Mouse (Mus musculus) intestine, postnatal 0 days (tissue): ENCODE results near the gene Sec16a. TPM values are rescaled to one million over a fixed set of nuclear protein-coding genes. Genes with fewer than 3 reads are reported as not detected.

Experiments
- ATAC-seq: fragments of 200-750 bp; cut with Nextera tagmentation; 2 replicates; pipeline ENCODE4 v1.8.0; 2017; ENCODE audit warnings: mild to moderate bottlenecking, moderate TSS enrichment, moderate library complexity
- H3K27ac ChIP-seq: fragments of 300-500 bp; sonication (generic); 2 replicates; pipeline ENCODE4 v1.5.1; 2014; ENCODE audit warnings: mild to moderate bottlenecking, low read depth, low read length, moderate library complexity
- H3K27me3 ChIP-seq: fragments of 300-500 bp; sonication (generic); replicated peaks from 2 replicates; pipeline ENCODE4 v1.6.1; 2014; ENCODE audit warnings: low read length, mixed read lengths; ENCODE audit not compliant: control insufficient read depth, insufficient read depth
- H3K36me3 ChIP-seq: fragments of 300-500 bp; sonication (generic); 2 replicates; pipeline ENCODE4 v1.6.1; 2014; ENCODE audit warnings: mild to moderate bottlenecking, moderate library complexity; ENCODE audit not compliant: control insufficient read depth, insufficient read depth
- H3K4me1 ChIP-seq: fragments of 300-500 bp; sonication (generic); replicated peaks from 2 replicates; pipeline ENCODE4 v1.6.1; 2014; ENCODE audit warnings: antibody characterized with exemption, low read length, mixed read lengths; ENCODE audit not compliant: control insufficient read depth, insufficient read depth
- H3K4me2 ChIP-seq: fragments of 300-500 bp; sonication (generic); replicated peaks from 2 replicates; pipeline ENCODE4 v1.6.1; 2014; ENCODE audit warnings: low read depth, mild to moderate bottlenecking, moderate library complexity
- H3K4me3 ChIP-seq: fragments of 300-500 bp; sonication (generic); 2 replicates; pipeline ENCODE4 v1.5.1; 2014; ENCODE audit warnings: low read depth, low read length
- H3K9ac ChIP-seq: fragments of 300-500 bp; sonication (generic); 2 replicates; pipeline ENCODE4 v1.6.1; 2014; ENCODE audit warnings: mild to moderate bottlenecking, low read depth, low read length
- H3K9me3 ChIP-seq: fragments of 300-500 bp; sonication (generic); 2 replicates; pipeline ENCODE4 v1.6.1; 2016; ENCODE audit warnings: mixed run types; ENCODE audit not compliant: control insufficient read depth
- CTCF ChIP-seq: sonication (generic); IDR thresholded peaks from 2 replicates; pipeline ENCODE4 v1.5.1; 2016; ENCODE audit warnings: low read depth, mild to moderate bottlenecking, control low read depth, antibody characterized with exemption, moderate library complexity
- WGBS: fragments of 180-500 bp; shearing (Covaris S2); extraction: QIAGEN DNeasy Blood & Tissue Kit; methylation state at CpG from one replicate; pipeline ENCODE4 v1.1.7; 2014; 5-methylcytosine and 5-hydroxymethylcytosine counted together
- polyA plus RNA-seq: library from polyadenylated mRNA; unstranded; fragments of >200 nt; fragmentation: Nextera tagmentation; extraction: Ambion mirVana; gene quantifications from 2 replicates; pipeline ENCODE4 v1.2.1, GENCODE M21; 2015

Sec16a gene
- polyA plus RNA-seq, 1 experiment from 2014 or later = 17.4 TPM

DNA sequence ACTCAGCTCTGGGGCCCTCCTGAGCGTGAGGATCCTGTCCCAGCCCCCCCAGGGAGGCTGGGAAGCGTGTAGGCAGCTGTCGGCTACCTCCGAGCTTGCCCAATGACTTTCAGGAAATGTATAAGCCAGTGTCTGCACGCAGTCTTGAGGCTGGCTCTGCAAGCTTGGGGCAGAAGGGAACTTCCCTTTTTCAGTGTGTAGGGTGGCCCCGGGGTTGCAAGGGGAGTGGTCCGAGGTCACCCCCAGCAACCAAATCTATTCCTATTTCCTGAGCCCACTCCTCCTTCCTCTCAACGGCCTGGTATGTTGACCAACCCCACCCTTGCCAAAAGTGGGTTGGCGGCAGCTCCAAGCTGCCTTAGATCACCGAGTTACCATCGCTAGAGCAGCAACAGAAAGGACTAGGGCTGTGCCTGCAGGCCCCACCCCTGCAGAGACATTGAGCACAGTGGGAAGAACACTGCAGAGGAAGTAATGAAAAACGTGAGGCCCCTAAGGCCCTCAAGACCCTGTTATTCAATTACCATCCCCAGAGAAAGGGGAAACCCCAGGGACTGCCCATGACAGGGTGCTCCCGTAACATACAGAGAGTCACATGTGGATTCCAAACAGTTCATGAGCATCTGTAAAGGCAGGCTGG lies 38.3 kb upstream of the Sec16a start:
- no peak overlapping the region; the same call in 1 of the 2 replicates for H3K9ac ChIP-seq
- no peaks in the 10 kb centered on the region for H3K9me3 ChIP-seq
- ATAC-seq = no peak
- 33% methylated on average over 13 of the region's 13 CpGs for WGBS
- peaks cover 34% of the 10 kb centered on the region for H3K36me3 ChIP-seq
- TF ChIP-seq CTCF = no peak
- peak overlapping the region; percentile 51 for H3K4me2 ChIP-seq
- H3K4me1 ChIP-seq = peaks cover 54% of the 10 kb centered on the region
- H3K27me3 ChIP-seq = no peaks in the 10 kb centered on the region
- H3K4me3 ChIP-seq = no peak overlapping the region
- H3K27ac ChIP-seq = peak overlapping the region; percentile 78

- Histone ChIP-seq H3K9me3 (no peaks in the 10 kb centered on the region), H3K9ac (no peak overlapping the region; the same call in 1 of the 2 replicates), H3K27ac (peak overlapping the region; percentile 78), H3K27me3 (no peaks in the 10 kb centered on the region), H3K4me2 (peak overlapping the region; percentile 51), H3K36me3 (peaks cover 39% of the 10 kb centered on the region), H3K4me1 (peaks cover 49% of the 10 kb centered on the region), H3K4me3 (no peak overlapping the region)
- no peak for ATAC-seq
- 55% methylated on average over 3 of the region's 3 CpGs for WGBS
- TF ChIP-seq CTCF = no peak
These were observed 37.8 kb upstream of the Sec16a start for GRCm38 (mm10) chr2:26482824-26483223.

GRCm38 (mm10) chr2:26481724-26482495 lies 36.9 kb upstream of the Sec16a start:
- peak overlapping the region; percentile 51 for H3K4me2 ChIP-seq
- peaks cover 48% of the 10 kb centered on the region for H3K36me3 ChIP-seq
- H3K4me3 ChIP-seq = 0 out of 2 replicates have a peak overlapping the region, but pooled peaks have one; percentile 2
- no peaks in the 10 kb centered on the region for H3K9me3 ChIP-seq
- no peaks in the 10 kb centered on the region for H3K27me3 ChIP-seq
- H3K27ac ChIP-seq = peak overlapping the region; percentile 78
- peaks cover 40% of the 10 kb centered on the region for H3K4me1 ChIP-seq
- H3K9ac ChIP-seq = no peak overlapping the region; the same call in 1 of the 2 replicates
- TF ChIP-seq CTCF = no peak
- 49% methylated on average over 10 of the region's 10 CpGs for WGBS
- peak; percentile 90 for ATAC-seq

DNA sequence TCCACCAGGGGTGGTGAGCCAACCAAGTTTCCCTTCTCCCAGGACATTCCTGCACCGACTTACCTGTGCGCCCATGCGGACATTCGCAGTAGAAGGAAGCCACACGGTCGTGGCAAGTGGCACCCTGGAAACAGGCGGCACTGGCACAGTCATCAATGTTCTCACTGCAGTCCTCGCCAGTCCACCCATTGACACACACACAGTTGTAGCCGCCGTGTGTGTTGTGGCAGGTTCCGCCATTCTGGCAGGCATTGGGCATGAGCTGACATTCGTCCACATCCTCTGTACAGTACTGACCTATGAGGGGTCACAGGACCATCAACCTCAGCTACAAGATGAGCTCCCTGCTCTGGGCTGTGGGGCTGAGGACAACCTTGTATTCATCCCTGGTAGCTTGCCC lies 35.9 kb upstream of the Sec16a start:
- TF ChIP-seq CTCF = no peak
- Histone ChIP-seq H3K27me3 (no peaks in the 10 kb centered on the region), H3K4me1 (peaks cover 31% of the 10 kb centered on the region), H3K4me3 (no peak overlapping the region), H3K36me3 (peaks cover 58% of the 10 kb centered on the region), H3K9me3 (no peaks in the 10 kb centered on the region), H3K4me2 (peak overlapping the region; percentile 51; the same call in 1 of the 2 replicates), H3K9ac (no peak overlapping the region), H3K27ac (peak overlapping the region; percentile 78)
- no peak for ATAC-seq
- WGBS = 91% methylated on average over 12 of the region's 12 CpGs

DNA sequence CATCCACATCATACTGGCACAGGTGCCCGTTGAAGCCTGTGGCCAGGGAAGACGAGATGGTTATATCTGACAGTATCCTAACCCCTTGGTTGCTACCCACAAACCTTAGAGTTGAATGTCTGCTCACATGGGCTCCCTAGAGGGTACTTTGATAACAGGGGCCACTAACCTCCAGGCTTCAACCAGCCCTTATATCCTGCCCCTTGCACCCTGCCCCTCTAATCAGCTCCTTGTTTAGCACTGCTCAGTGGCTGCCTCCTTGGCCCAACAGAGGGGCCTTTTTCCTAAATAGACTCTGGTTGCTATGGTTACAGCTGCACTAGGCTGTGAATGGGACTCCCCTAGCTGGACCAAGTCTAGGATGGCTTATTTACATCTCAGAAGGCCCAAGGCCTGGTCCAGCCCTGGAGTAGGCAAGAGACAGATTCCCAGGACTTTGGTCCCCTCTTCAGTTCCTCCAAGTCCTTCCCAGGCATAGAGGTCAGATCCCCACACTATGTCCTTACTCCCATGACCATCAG lies 33.7 kb upstream of the Sec16a start:
- Histone ChIP-seq H3K4me2 (no peak overlapping the region), H3K4me3 (no peak overlapping the region), H3K9me3 (no peaks in the 10 kb centered on the region), H3K9ac (no peak overlapping the region), H3K36me3 (peaks cover 64% of the 10 kb centered on the region), H3K4me1 (peaks cover 19% of the 10 kb centered on the region), H3K27me3 (no peaks in the 10 kb centered on the region), H3K27ac (no peak overlapping the region)
- WGBS = 93% methylated on average over 2 of the region's 2 CpGs
- ATAC-seq = no peak
- TF ChIP-seq CTCF = no peak

DNA sequence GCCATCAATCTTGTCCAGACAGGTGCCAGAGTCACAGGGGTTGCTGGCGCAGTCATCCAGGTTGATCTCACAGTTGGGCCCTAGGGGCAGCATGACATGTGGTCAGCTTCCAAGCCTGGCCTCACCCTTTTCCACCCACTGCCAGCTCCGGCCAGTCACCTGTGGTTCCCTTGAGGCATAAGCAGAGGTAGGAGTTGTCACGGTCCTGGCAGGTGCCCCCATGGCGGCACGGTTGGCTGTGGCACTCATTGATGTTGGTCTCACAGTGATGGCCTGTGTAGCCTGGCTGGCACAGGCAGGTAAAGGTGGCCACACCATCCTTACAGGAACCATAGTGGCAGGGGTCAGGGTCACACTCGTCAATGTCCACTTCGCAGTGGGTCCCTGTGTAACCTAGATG lies 32.9 kb upstream of the Sec16a start:
- 91% methylated on average over 7 of the region's 7 CpGs for WGBS
- ATAC-seq = no peak
- H3K36me3 ChIP-seq = peaks cover 72% of the 10 kb centered on the region
- H3K9me3 ChIP-seq = no peaks in the 10 kb centered on the region
- H3K4me1 ChIP-seq = peaks cover 14% of the 10 kb centered on the region; the same call in 1 of the 2 replicates
- H3K9ac ChIP-seq = no peak overlapping the region
- TF ChIP-seq CTCF = no peak
- H3K4me3 ChIP-seq = no peak overlapping the region
- no peaks in the 10 kb centered on the region for H3K27me3 ChIP-seq
- H3K27ac ChIP-seq = no peak overlapping the region; the same call in 1 of the 2 replicates
- H3K4me2 ChIP-seq = no peak overlapping the region
